Mouse (Mus musculus): Measurements from ENCODE around the gene Wdr18.

The Wdr18 gene

DNA sequence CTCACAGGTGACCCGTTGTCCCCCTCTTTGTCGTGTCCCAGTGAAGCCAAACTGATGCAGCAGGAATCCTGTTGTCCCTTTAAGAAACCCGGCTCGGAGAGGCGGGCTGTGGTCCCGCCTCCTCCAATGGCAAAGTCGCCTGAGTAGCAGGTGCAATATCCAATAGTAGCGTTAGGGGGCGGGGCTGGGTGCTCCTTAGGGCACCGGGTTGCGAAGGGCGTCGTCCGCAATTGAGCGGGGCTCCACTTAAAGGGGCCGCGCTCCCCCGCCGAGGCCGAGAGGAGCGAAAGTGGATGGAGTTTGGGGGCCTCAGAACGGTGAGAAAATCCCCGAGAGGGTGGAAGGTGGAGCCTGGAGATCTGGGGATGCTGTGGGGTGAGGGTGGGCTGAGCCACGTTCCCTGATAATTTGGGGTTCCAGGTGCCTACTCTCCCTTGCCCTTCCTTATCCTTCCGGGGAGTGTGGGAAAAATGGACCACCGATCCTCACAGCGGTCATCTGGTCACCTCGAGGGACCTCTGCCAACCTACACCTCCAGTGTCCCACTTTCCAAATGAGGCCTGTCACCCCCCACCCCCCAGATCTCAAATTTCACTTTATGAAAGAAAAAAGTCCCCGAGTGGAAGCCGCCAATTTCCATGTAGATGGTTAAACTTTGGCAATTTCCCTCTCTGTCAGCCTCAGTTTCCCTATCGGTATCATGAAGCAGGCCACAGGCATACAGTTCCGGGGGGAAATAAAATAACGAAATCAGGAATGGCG lies 36.5 kb downstream of the Wdr18 start, which contains the start of gene Abca7:
Gene Abca7 (plus strand): TSS at position 223 of the 762 bp plus-strand sequence.
- DNase-seq (ENCODE audit: low read depth, low spot score) = peak; percentile 87

DNA sequence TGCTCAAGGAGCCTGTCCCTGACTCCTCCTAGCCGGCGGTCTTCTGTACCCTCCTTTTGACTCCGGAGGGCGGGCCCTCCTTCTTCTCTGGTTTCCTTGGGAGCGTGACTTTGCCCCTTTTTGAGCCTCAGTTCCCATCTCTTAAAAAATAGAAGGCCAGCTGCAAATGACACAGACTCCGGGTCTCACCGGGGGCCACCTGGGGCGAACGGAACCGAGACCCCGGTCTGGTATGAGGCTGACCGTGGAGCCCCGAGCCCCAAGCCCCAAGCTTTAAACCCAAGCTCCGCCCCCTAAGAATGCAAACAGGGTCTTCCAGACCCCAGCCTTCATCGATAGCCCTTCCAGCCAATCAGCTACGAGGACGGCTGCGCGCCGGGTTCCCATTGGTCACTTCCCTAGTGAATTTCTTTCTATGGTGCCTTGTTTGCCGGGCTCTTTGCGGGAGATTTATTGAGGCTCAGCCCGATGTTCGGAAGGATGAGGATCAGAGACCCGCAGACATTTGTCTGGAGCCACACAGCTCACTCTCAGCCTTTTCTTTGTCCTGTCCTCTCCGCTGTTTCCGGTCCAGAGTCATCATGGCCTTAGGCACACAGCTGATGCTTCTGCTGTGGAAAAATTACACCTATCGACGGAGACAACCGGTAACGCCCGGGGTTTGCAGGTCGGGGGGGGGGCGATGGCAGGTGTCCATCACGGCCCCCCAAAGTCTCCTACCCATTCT lies 37.2 kb downstream of the Wdr18 start:
- peak; percentile 53 for DNase-seq (ENCODE audit: low read depth, low spot score)

- DNase-seq (ENCODE audit: low read depth, low spot score) = no peak
Measured at GRCm38 (mm10) chr10:79997819-79998218, 37.9 kb downstream of the Wdr18 start.

- no peak for DNase-seq (ENCODE audit: low read depth, low spot score)
Measured at GRCm38 (mm10) chr10:80001945-80002344, 42.0 kb downstream of the Wdr18 start.

GRCm38 (mm10) chr10:80002829-80003228 lies 42.9 kb downstream of the Wdr18 start:
- no peak for DNase-seq (ENCODE audit: low read depth, low spot score)

- no peak for DNase-seq (ENCODE audit: low read depth, low spot score)
Measured at GRCm38 (mm10) chr10:80003374-80004232, 43.7 kb downstream of the Wdr18 start.

DNA sequence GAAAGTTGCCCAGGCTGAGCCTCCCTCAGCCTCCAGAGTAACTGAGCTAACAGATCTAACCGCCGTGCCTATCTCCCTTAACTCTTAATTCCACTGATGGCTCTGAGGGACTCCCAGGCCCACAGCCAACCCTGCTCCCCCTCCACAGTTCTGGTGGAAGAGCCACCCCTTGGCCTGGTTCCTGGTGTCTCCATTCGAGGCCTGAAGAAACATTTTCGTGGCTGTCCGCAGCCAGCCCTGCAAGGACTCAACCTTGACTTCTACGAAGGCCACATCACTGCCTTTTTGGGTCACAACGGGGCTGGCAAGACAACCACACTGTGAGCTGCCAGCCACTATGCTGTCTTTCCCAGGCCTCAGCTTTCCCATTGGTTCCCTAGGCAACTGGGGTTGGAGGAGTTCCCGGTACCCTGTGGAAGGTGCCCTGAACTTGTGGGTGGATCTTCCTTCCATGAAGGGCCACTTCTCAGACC lies 44.3 kb downstream of the Wdr18 start:
- no peak for DNase-seq (ENCODE audit: low read depth, low spot score)

GRCm38 (mm10) chr10:80011740-80012139 lies 51.8 kb downstream of the Wdr18 start:
- DNase-seq (ENCODE audit: low read depth, low spot score) = no peak

GRCm38 (mm10) chr10:80013609-80014008 lies 53.7 kb downstream of the Wdr18 start:
- no peak for DNase-seq (ENCODE audit: low read depth, low spot score)

GRCm38 (mm10) chr10:80014484-80015290 lies 54.7 kb downstream of the Wdr18 start:
- no peak for DNase-seq (ENCODE audit: low read depth, low spot score)

GRCm38 (mm10) chr10:80015583-80015982 lies 55.6 kb downstream of the Wdr18 start:
- DNase-seq (ENCODE audit: low read depth, low spot score) = no peak

DNA sequence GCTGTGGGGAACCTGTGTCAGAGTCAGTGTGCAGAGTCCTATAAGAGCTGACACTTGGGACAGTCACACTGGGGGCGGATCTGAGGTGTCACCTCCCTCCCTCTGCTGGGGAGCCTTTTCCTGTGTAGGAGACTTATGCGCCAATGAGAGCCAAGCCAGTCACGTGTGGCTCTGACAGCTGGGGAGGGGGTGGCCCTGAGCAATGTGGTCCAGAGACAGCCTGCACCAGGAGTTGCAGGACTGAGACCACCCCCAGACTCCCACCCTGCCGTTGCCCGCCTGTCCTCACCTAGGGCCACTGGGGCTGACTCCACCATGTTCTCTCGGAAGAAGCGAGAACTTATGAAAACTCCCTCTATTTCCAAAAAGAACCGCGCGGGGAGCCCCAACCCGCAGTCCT lies 56.6 kb downstream of the Wdr18 start, which contains the start of gene Arhgap45:
Gene Arhgap45 (plus strand): TSS at position 143 of the 400 bp plus-strand sequence.
- DNase-seq (ENCODE audit: low read depth, low spot score) = no peak

GRCm38 (mm10) chr10:80016931-80017330 lies 57.0 kb downstream of the Wdr18 start:
- no peak for DNase-seq (ENCODE audit: low read depth, low spot score)

DNA sequence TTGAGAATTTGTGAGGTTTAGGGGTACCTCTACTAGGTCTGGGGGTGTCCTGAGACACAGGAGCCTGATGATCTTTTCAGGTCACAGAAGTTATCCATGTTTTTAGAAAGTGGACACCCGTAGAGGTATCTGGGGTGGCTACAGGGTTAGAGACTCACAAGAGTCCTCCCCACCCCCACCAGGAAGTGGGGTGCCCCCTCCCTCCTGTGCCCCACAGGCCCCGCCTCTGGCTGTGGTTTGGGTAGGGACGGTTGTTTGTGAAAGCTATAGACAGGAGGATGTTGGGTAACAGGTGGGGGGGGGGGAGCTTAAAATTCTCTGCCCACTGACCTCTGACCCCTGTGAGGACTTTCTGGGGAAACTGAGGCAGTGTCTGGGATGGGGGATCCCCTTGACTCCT lies 57.4 kb downstream of the Wdr18 start:
- DNase-seq (ENCODE audit: low read depth, low spot score) = no peak

DNA sequence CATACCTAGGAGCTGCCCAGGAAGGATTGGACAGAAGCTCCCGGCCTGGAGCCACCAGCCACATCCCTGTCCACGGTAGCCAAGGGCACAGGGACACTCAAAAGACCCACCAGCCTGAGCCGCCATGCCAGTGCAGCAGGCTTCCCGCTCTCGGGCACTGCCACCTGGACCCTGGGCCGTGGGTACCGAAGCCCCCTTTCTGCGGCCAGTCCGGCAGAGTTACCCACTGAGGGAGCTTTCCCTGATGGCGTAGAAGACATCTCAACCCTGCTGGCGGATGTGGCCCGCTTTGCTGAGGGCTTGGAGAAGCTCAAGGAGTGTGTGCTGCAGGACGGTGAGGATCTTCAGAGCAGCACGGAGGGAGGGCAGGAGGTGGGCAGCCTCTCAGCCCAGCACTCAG lies 57.8 kb downstream of the Wdr18 start:
- DNase-seq (ENCODE audit: low read depth, low spot score) = no peak

DNA sequence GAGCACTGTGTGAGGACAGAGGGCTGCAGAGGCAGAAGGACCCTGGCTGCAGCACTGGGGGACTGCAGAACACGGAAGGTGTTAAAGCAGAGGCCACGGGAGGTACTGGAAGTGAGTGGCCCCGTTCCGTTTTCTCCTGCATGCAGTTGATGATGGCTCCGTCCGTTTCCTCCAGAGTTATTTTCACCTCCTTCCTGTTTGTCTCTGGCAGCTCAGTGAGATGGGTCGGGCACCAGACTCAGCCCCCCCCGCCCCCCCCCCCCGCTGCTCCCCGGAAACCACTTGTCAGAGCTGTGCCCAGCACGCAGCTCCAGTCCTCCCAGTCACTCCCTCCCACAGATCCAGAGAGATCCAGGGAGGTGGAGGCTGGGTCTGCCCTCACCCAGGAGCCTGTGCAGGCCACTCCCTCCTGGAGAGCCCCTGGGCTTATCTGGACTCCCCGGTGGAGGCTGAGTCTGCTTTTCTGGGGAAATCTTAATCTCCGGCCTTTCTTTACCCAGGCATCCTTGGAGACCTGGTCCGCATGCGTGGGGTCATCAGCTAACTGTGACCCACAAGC lies 58.9 kb downstream of the Wdr18 start:
- no peak for DNase-seq (ENCODE audit: low read depth, low spot score)

- no peak for DNase-seq (ENCODE audit: low read depth, low spot score)
Measured at GRCm38 (mm10) chr10:80019471-80020131, 59.6 kb downstream of the Wdr18 start.

All from telencephalon, adult 2 months (tissue).